Mouse (Mus musculus): Measurements from ENCODE around the gene Rcn1. TPM values are rescaled to one million over a fixed set of nuclear protein-coding genes. Genes with fewer than 3 reads are reported as not detected.

Gene Rcn1
- polyA plus RNA-seq, 1 experiment from 2014 or later: 137 TPM

DNA sequence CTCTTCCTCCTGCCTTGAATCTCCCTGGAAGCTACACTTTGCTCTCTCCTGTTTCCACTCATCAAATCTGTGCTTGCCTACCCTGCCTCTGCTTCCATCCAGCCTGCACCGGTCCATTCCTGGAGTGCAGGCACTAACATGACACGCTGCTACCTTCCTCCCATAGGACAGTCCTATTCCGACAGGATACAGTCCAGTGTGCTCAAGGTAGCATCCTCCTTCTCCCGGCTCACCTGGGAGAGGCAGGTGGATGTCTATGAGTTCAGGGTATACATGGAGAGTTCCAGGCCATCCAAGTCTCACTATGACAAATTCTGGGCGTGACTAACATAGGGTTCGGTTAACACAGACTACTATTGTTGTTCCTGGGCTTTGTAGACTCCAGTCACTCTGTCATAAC is 27.0 kb downstream of the Rcn1 start:
- Histone ChIP-seq H3K27ac (no peak overlapping the region), H3K9ac (no peak overlapping the region), H3K4me1 (replicated peaks) (no peaks in the 10 kb centered on the region), H3K27me3 (replicated peaks) (peaks cover 3% of the 10 kb centered on the region; the same call in 1 of the 2 replicates), H3K36me3 (no peaks in the 10 kb centered on the region), H3K4me3 (replicated peaks) (no peak overlapping the region), H3K4me2 (replicated peaks) (no peak overlapping the region), H3K9me3 (no peaks in the 10 kb centered on the region)
- 90% methylated on average over 6 of the region's 6 CpGs for WGBS
- ATAC-seq: no peak

DNA sequence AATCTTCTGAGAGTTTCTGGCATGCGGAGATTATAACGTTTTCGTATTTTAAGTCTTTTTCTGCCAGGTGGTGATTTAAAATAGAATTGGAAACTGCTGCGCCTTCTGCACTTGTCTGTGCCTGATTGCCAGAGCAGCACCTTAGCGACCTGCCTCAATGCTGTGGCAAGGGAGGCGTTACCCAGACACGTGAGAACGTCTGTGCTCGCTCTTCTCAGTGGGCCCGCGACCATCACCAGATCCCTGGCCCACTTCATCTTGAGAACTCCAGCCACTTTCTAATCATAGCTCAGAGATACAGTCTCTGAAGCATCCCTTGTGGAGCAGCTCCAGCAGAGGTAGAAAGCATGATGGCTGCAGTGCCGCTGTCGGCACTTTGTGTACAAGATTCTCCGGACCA is 28.4 kb downstream of the Rcn1 start:
- Histone ChIP-seq H3K36me3 (no peaks in the 10 kb centered on the region), H3K4me3 (replicated peaks) (no peak overlapping the region), H3K9me3 (no peaks in the 10 kb centered on the region), H3K27ac (no peak overlapping the region), H3K9ac (no peak overlapping the region), H3K4me1 (replicated peaks) (no peaks in the 10 kb centered on the region), H3K4me2 (replicated peaks) (0 out of 2 replicates have a peak overlapping the region, but pooled peaks have one; percentile 7), H3K27me3 (replicated peaks) (peaks cover 3% of the 10 kb centered on the region; the same call in 1 of the 2 replicates)
- no peak for ATAC-seq
- 28% methylated on average over 14 of the region's 14 CpGs for WGBS

DNA sequence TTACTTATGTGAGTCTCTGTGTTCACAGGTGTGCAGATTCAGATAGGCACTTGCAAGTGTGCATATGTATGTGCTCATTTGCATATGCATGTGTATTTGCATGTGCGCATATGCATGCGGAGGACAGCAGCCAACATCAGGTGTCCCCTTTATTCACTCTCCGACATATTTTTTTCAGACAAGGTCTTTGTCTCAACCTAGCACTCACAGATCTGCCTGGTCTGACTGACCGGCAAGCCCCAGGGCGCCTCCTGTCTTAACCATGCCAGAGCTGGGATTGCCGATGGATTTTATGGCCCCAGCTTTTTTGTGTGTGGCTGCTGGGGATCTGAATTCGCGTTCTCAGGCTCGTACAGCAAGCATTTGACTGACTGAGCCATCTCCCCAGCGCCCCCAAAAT is 28.9 kb downstream of the Rcn1 start:
- no peaks in the 10 kb centered on the region for H3K9me3 ChIP-seq
- H3K9ac ChIP-seq: no peak overlapping the region
- WGBS: 19% methylated on average over 10 of the region's 10 CpGs
- H3K27ac ChIP-seq: no peak overlapping the region
- no peaks in the 10 kb centered on the region for H3K36me3 ChIP-seq
- no peaks in the 10 kb centered on the region for H3K4me1 ChIP-seq (replicated peaks)
- no peak overlapping the region for H3K4me3 ChIP-seq (replicated peaks)
- peaks cover 3% of the 10 kb centered on the region; the same call in 1 of the 2 replicates for H3K27me3 ChIP-seq (replicated peaks)
- H3K4me2 ChIP-seq (replicated peaks): peak overlapping the region; percentile 3; the same call in 1 of the 2 replicates
- no peak for ATAC-seq

DNA sequence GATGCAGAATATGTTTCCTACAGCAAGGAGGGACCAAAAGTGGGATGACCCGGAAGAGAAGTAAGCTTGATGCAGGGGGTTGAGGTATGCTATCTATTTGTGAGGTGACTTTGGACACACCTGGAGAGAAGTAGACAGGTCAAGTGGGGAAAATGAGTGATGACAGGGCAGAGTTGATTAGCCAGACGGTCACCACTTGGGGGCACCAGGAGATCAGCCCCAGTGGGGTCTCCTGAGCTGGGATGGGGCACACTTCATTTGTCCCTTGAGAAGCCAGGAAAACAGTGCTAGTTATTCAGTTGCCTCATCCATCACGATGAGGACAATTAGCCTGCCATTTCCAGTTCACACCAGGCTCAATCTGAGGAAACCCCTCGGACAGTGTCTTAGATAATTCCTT is 31.5 kb downstream of the Rcn1 start:
- 42% methylated on average over 4 of the region's 4 CpGs for WGBS
- no peak for ATAC-seq
- Histone ChIP-seq H3K27me3 (replicated peaks) (peaks cover 3% of the 10 kb centered on the region; the same call in 1 of the 2 replicates), H3K9me3 (no peaks in the 10 kb centered on the region), H3K4me2 (replicated peaks) (no peak overlapping the region), H3K36me3 (no peaks in the 10 kb centered on the region), H3K4me1 (replicated peaks) (no peaks in the 10 kb centered on the region), H3K27ac (no peak overlapping the region), H3K4me3 (replicated peaks) (no peak overlapping the region), H3K9ac (no peak overlapping the region)

DNA sequence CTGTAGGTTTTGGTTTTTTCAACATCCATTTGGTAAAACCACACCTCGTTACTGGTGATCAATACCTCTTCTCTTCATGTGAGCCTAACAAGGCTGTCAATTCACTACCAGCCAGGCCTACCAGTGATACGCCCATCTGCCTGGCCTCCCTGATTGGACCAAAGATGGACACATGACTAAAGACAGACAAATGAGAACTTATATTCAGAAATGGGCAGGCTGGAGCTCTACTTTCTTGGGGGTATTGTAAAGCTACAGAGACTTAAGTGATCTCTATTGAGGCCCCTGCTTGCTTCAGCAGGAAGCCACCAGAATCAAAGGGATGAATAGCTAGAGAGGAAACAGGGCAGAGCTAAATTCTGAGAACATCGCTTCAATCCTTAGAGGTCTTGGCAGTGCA is 41.1 kb downstream of the Rcn1 start:
- Histone ChIP-seq H3K4me2 (replicated peaks) (no peak overlapping the region), H3K27me3 (replicated peaks) (no peaks in the 10 kb centered on the region), H3K4me3 (replicated peaks) (no peak overlapping the region), H3K9ac (no peak overlapping the region), H3K27ac (no peak overlapping the region), H3K4me1 (replicated peaks) (no peaks in the 10 kb centered on the region), H3K9me3 (no peaks in the 10 kb centered on the region), H3K36me3 (no peaks in the 10 kb centered on the region)
- no peak for ATAC-seq
- WGBS: 90% methylated on average over 3 of the region's 3 CpGs

DNA sequence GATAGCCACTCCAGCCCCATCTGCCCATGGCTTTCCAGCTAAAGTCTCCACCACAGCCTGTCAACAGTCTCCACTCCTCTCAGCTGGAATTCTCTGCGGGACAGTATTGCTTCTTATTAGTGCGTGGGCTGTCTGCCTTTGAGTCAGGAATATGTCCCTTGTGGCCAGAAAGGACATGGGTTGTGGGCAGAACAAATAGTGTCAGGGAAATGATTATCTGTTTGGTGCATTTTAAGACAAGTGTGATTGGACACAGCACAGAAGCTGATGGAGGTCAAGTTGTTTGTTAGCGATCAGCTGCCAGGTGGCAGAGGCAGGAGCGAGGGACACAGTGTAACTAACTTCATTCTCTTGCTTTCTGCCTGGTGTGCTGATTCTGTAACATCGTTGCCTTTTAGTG is 42.3 kb downstream of the Rcn1 start:
- Histone ChIP-seq H3K36me3 (no peaks in the 10 kb centered on the region), H3K4me1 (replicated peaks) (no peaks in the 10 kb centered on the region), H3K9me3 (no peaks in the 10 kb centered on the region), H3K4me3 (replicated peaks) (no peak overlapping the region), H3K27me3 (replicated peaks) (no peaks in the 10 kb centered on the region), H3K9ac (no peak overlapping the region), H3K27ac (no peak overlapping the region), H3K4me2 (replicated peaks) (no peak overlapping the region)
- WGBS: 70% methylated on average over 5 of the region's 5 CpGs
- ATAC-seq: no peak

DNA sequence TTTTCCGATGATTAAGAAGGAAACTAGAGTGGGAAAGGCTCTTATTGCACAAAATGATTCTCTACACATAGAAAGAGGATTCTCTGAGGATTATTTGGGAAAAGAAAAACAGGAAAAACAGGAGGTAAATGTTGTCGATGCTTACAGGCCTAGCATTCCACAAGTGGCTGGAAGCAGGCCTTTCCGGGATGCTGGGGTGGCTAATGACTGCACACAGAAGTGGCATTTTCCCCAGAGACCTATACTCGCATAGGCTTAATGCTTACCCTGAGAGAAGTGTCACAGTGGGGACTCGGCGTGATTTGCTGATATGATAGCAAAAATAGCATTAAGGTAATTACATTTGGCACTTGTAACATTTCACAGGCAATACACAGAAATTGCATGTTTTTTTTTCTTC is 50.2 kb downstream of the Rcn1 start:
- no peaks in the 10 kb centered on the region for H3K36me3 ChIP-seq
- no peak overlapping the region for H3K4me2 ChIP-seq (replicated peaks)
- no peak for ATAC-seq
- H3K9me3 ChIP-seq: no peaks in the 10 kb centered on the region
- no peak overlapping the region for H3K27ac ChIP-seq
- H3K9ac ChIP-seq: no peak overlapping the region
- no peak overlapping the region for H3K4me3 ChIP-seq (replicated peaks)
- H3K27me3 ChIP-seq (replicated peaks): no peaks in the 10 kb centered on the region
- 82% methylated on average over 6 of the region's 6 CpGs for WGBS
- H3K4me1 ChIP-seq (replicated peaks): no peaks in the 10 kb centered on the region

DNA sequence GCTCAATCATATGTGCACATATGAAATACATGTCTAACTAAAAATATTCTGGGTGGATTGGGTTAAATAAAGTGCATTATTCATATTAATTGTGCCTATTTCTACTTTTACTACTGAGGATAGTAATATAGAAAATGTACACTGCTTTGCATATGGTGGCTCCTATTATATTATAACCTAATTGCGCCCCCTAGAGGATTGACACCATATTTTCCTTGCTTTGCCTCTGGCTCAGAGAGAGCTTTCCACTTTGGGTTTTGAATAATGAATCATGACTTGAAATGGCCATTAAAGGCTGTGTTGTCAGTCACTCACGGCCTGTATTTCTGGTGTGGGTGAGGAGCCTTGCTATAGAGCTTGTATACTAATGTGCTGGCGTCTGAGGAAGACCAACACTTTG is 59.1 kb downstream of the Rcn1 start:
- H3K27ac ChIP-seq: no peak overlapping the region
- no peak overlapping the region for H3K9ac ChIP-seq
- ATAC-seq: no peak
- no peaks in the 10 kb centered on the region for H3K9me3 ChIP-seq
- H3K27me3 ChIP-seq (replicated peaks): no peaks in the 10 kb centered on the region
- no peaks in the 10 kb centered on the region for H3K4me1 ChIP-seq (replicated peaks)
- 66% methylated on average over 3 of the region's 3 CpGs for WGBS
- no peaks in the 10 kb centered on the region for H3K36me3 ChIP-seq
- no peak overlapping the region for H3K4me3 ChIP-seq (replicated peaks)
- H3K4me2 ChIP-seq (replicated peaks): no peak overlapping the region

DNA sequence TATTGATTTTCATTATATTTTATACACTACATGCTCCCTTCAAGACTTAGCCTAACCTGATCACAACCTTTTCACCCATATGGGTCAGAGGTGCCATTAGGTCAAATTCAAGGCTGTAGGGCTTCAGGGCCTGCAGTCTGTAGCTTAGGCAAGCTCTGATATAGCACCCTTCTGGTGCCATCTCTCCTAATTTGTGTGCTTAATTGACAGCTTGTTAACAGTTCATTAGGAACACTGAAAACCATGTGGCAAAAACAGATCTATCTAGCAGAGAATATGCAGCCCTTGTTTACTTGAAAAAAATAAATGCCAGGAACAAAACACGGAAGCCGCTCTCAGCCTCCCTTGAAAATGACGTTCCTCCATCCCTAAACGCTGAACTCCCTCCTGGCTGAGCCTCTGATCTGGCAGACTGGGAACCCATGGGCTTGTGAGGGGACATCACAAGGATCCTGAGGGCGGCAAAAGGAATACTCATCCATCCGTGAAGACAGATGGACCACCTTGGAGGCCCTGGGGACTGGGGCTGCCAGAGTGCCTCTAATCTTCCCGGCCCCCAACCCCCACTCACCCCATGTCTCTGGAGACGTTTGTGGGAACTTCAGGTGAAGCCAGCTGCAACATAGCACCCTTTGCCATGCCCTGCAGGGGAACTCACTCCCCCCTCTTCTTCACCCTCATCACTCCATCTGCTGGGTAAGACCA is 61.8 kb downstream of the Rcn1 start:
- 32% methylated on average over 8 of the region's 8 CpGs for WGBS
- Histone ChIP-seq H3K9me3 (no peaks in the 10 kb centered on the region), H3K4me1 (replicated peaks) (no peaks in the 10 kb centered on the region), H3K27me3 (replicated peaks) (no peaks in the 10 kb centered on the region), H3K4me2 (replicated peaks) (no peak overlapping the region), H3K9ac (no peak overlapping the region), H3K36me3 (no peaks in the 10 kb centered on the region), H3K27ac (no peak overlapping the region), H3K4me3 (replicated peaks) (no peak overlapping the region)
- ATAC-seq: no peak

DNA sequence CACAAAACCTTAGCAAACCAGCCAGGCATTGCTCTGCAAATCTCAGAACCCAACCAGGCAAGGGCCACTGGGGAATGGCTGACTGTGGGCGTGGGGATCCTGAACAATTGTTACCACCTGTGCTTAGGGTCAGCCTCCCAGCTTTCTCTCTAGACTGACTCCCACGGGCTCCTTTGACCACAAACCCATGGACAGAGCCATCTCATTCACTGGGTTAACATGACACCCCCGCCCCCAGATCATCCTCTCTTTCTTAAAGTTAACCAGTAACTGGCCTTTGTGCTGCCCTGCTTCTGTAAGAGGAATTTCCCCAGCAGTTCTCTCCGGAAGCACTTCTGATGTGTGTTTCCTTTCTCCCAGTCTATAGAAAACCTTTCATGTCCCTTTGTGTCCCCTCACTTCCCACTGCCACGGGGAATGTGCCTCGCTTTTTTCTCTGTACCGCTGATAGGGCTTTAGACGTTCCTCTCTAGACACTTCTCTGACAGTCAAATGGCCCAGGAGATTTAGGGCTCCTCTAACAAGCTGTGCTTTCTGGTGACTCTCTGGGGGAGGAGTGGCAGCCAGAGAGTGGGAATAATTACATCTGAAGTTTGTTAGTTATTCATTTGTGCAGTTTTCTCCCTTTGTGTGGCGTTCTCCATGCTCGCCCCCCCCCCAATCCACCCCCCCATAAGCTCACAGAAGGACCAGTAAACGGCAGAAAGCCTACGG is 62.6 kb downstream of the Rcn1 start:
- Histone ChIP-seq H3K9ac (no peak overlapping the region), H3K4me3 (replicated peaks) (no peak overlapping the region), H3K9me3 (no peaks in the 10 kb centered on the region), H3K4me2 (replicated peaks) (no peak overlapping the region), H3K27me3 (replicated peaks) (no peaks in the 10 kb centered on the region), H3K27ac (no peak overlapping the region), H3K36me3 (no peaks in the 10 kb centered on the region), H3K4me1 (replicated peaks) (no peaks in the 10 kb centered on the region)
- 22% methylated on average over 12 of the region's 12 CpGs for WGBS
- ATAC-seq: no peak

Other genes starting within 250 kb of the Rcn1 start
- 1.0 and 1.7 TPM in 2 replicates for gene Them7, start 175.0 kb downstream of the Rcn1 start, polyA plus RNA-seq (2015; fragmentation: Nextera tagmentation; extraction: Ambion mirVana)

Measured in intestine, embryonic 15.5 days (tissue).